Comparison of ENCODE assay signal across 22 mouse cellular contexts in genomic region chr11:80772595-80773210, GRCm38 (mm10). TPM values are rescaled to one million over a fixed set of nuclear protein-coding genes. Genes with fewer than 3 reads are reported as not detected.
DNase-seq lines count a peak whose midpoint lies in the region; ATAC-seq and TF ChIP-seq lines count a peak whose summit lies in the region.
"Had no signal": no experiment of that assay in that cellular context is flagged by ENCODE, and none has a peak within 500 bp of the region (broad histone marks: within the 10 kb centered on the region; RNA-seq: fewer than 3 reads in every experiment).

No protein-coding gene starts in this region.

- no peak overlapping the region for H3K9ac ChIP-seq in intestine, embryonic 16.5 days (ENCODE audit: low read depth, low read length)
- H3K9ac ChIP-seq in intestine, embryonic 15.5 days, result no peak overlapping the region
- no peak overlapping the region for H3K9ac ChIP-seq in intestine, postnatal 0 days (ENCODE audit: low read depth, low read length)
- H3K9ac ChIP-seq: embryonic facial prominence, embryonic 15.5 days; heart, embryonic 15.5 days; hindbrain, embryonic 15.5 days had no signal

- peaks cover 19% of the 10 kb centered on the region for H3K4me1 ChIP-seq in intestine, embryonic 16.5 days (ENCODE audit: control insufficient read depth, insufficient read depth, low read length)
- 0 out of 2 replicates have a peak, but pooled peaks cover 8% of the 10 kb centered on the region for H3K4me1 ChIP-seq in intestine, embryonic 15.5 days (replicated peaks)
- H3K4me1 ChIP-seq in intestine, postnatal 0 days (replicated peaks; ENCODE audit: control insufficient read depth, insufficient read depth, low read length), result peaks cover 6% of the 10 kb centered on the region; the same call in 1 of the 2 replicates
- H3K4me1 ChIP-seq: embryonic facial prominence, embryonic 15.5 days; hindbrain, embryonic 15.5 days had no signal

- H3K27ac ChIP-seq in gastrocnemius, adult 2 months, result peak overlapping the region; percentile 13; the same call in 1 of the 2 replicates
- peak overlapping the region; percentile 5; the same call in 1 of the 2 replicates for H3K27ac ChIP-seq in intestine, embryonic 16.5 days (ENCODE audit: low read length)
- H3K27ac ChIP-seq in intestine, embryonic 15.5 days, result no peak overlapping the region
- peak overlapping the region; percentile 54 for H3K27ac ChIP-seq in intestine, postnatal 0 days (ENCODE audit: low read depth, low read length)
- H3K27ac ChIP-seq: embryonic facial prominence, embryonic 15.5 days; forebrain, embryonic 10.5 days; heart, embryonic 15.5 days; hindbrain, embryonic 10.5 days; hindbrain, embryonic 15.5 days had no signal

- H3K4me3 ChIP-seq in gastrocnemius, adult 2 months, result no peak overlapping the region
- no peak overlapping the region for H3K4me3 ChIP-seq in intestine, embryonic 16.5 days (ENCODE audit: low read length)
- H3K4me3 ChIP-seq in intestine, embryonic 15.5 days (replicated peaks), result no peak overlapping the region
- no peak overlapping the region for H3K4me3 ChIP-seq in intestine, postnatal 0 days (ENCODE audit: low read depth, low read length)
- H3K4me3 ChIP-seq: embryonic facial prominence, embryonic 15.5 days; erythroblast, embryonic 14.5 days; forebrain, embryonic 10.5 days; heart, adult 2 months; heart, embryonic 15.5 days; hindbrain, embryonic 10.5 days; hindbrain, embryonic 15.5 days had no signal

- no peak for TF ChIP-seq CTCF in gastrocnemius, adult 2 months (IDR thresholded peaks at IDR 0.05)
- 0 out of 2 replicates have a peak, but pooled peaks have one; percentile 3 for TF ChIP-seq CTCF in intestine, postnatal 0 days (IDR thresholded peaks at IDR 0.05; ENCODE audit: low read depth)

- H3K36me3 ChIP-seq in intestine, embryonic 16.5 days (ENCODE audit: control insufficient read depth, insufficient read depth, low read length), result no peaks in the 10 kb centered on the region
- no peaks in the 10 kb centered on the region for H3K36me3 ChIP-seq in intestine, embryonic 15.5 days
- H3K36me3 ChIP-seq in intestine, postnatal 0 days (ENCODE audit: control insufficient read depth, insufficient read depth), result peaks cover 5% of the 10 kb centered on the region; the same call in 1 of the 2 replicates
- H3K36me3 ChIP-seq: embryonic facial prominence, embryonic 15.5 days; forebrain, embryonic 10.5 days; heart, embryonic 15.5 days; hindbrain, embryonic 10.5 days; hindbrain, embryonic 15.5 days had no signal

- no peak overlapping the region for H3K4me2 ChIP-seq in intestine, embryonic 16.5 days (ENCODE audit: low read depth, low read length)
- H3K4me2 ChIP-seq in intestine, embryonic 15.5 days (replicated peaks), result no peak overlapping the region
- H3K4me2 ChIP-seq in intestine, postnatal 0 days (replicated peaks; ENCODE audit: low read depth), result no peak overlapping the region
- H3K4me2 ChIP-seq: embryonic facial prominence, embryonic 15.5 days; heart, embryonic 15.5 days; hindbrain, embryonic 15.5 days had no signal

- intact Hi-C loops in gastrocnemius, adult 2 months (cut with DNase I), result no loop called here

- peak; percentile 45; the same call in 1 of the 2 replicates for ATAC-seq in intestine, embryonic 16.5 days
- ATAC-seq in intestine, embryonic 15.5 days, result no peak
- peak; percentile 51 for ATAC-seq in intestine, postnatal 0 days
- ATAC-seq: forebrain, embryonic 14.5 days had no signal

- no peak for DNase-seq in gastrocnemius, adult 2 months
- DNase-seq in gastrocnemius, postnatal 4 days (ENCODE audit: low spot score in 2 of 2), result no peak
- DNase-seq in 3T3-L1 (ENCODE audit: low read depth, low spot score), result peak; percentile 64
- no peak for DNase-seq in right cerebral cortex, postnatal 36 days (ENCODE audit: low spot score in 2 of 2)
- DNase-seq: adrenal gland, adult 8-10 months; cerebellum, adult 11 months; cerebellum, adult 8-10 months; cerebellum, postnatal 14 days; embryo, embryonic 11 days; gastrocnemius, postnatal 36 days; heart, adult 2 months; heart, postnatal 14 days had no signal

- WGBS in intestine, embryonic 16.5 days, result 84% methylated on average over 6 of the region's 6 CpGs
- WGBS in intestine, embryonic 15.5 days, result 82% methylated on average over 6 of the region's 6 CpGs
- 77% methylated on average over 6 of the region's 6 CpGs for WGBS in intestine, postnatal 0 days

- H3K9me3 ChIP-seq in intestine, embryonic 16.5 days (ENCODE audit: control insufficient read depth, low read length), result no peaks in the 10 kb centered on the region
- H3K9me3 ChIP-seq in intestine, embryonic 15.5 days, result no peaks in the 10 kb centered on the region
- H3K9me3 ChIP-seq in intestine, postnatal 0 days (ENCODE audit: control insufficient read depth), result no peaks in the 10 kb centered on the region
- H3K9me3 ChIP-seq: embryonic facial prominence, embryonic 15.5 days; forebrain, embryonic 10.5 days; heart, embryonic 15.5 days; hindbrain, embryonic 10.5 days; hindbrain, embryonic 15.5 days had no signal

- no peaks in the 10 kb centered on the region for H3K27me3 ChIP-seq in intestine, embryonic 16.5 days (replicated peaks; ENCODE audit: control insufficient read depth, insufficient read depth, low read length)
- H3K27me3 ChIP-seq in intestine, embryonic 15.5 days (replicated peaks), result no peaks in the 10 kb centered on the region
- H3K27me3 ChIP-seq in intestine, postnatal 0 days (replicated peaks; ENCODE audit: control insufficient read depth, insufficient read depth, low read length), result no peaks in the 10 kb centered on the region
- H3K27me3 ChIP-seq: embryonic facial prominence, embryonic 15.5 days; heart, embryonic 15.5 days; hindbrain, embryonic 15.5 days had no signal

RNA-seq across cellular contexts. Expression of gene Myo1d, which starts 7.1 kb away (rescaled TPM):
- total RNA-seq in gastrocnemius, adult 2 months (2021), result 1 to 10 TPM; 2.7 to 5.3 TPM
- total RNA-seq in gastrocnemius, postnatal 4 days (2021), result 1 to 10 TPM; 7.4 to 8.4 TPM
- 80.9 and 97.7 TPM in 2 replicates for polyA plus RNA-seq in intestine, embryonic 16.5 days (2015; fragmentation: Nextera tagmentation; extraction: Ambion mirVana)
- 68.2 and 72.3 TPM in 2 replicates for polyA plus RNA-seq in intestine, embryonic 15.5 days (2015; fragmentation: Nextera tagmentation; extraction: Ambion mirVana)
- polyA plus RNA-seq in intestine, postnatal 0 days (2015; fragmentation: Nextera tagmentation; extraction: Ambion mirVana), result 57.2 and 64.1 TPM in 2 replicates

RNA-seq across cellular contexts. Expression of gene Tmem98, which starts 37.3 kb away (rescaled TPM):
- total RNA-seq in gastrocnemius, adult 2 months (2021), result 1 to 10 TPM in 1 of 2 experiments, under 1 TPM in 1; 0.87 to 1.3 TPM
- 10 to 100 TPM; 13.5 to 13.7 TPM for total RNA-seq in gastrocnemius, postnatal 4 days (2021)
- 241 and 243 TPM in 2 replicates for polyA plus RNA-seq in intestine, embryonic 16.5 days (2015; fragmentation: Nextera tagmentation; extraction: Ambion mirVana)
- 214 and 215 TPM in 2 replicates for polyA plus RNA-seq in intestine, embryonic 15.5 days (2015; fragmentation: Nextera tagmentation; extraction: Ambion mirVana)
- 148 and 156 TPM in 2 replicates for polyA plus RNA-seq in intestine, postnatal 0 days (2015; fragmentation: Nextera tagmentation; extraction: Ambion mirVana)
- polyA plus RNA-seq: erythroblast, embryonic 14.5 days had no signal
